Mouse (Mus musculus) small intestine, adult 2 months (tissue): Measurements from ENCODE around the gene Slc16a4. TPM values are rescaled to one million over a fixed set of nuclear protein-coding genes. Genes with fewer than 3 reads are reported as not detected.

ENCODE experiments used
- H3K27ac ChIP-seq: fragments of 200-500 bp; 2 replicates; pipeline ENCODE4 v1.5.1; 2012; ENCODE audit warnings: low read depth, low read length, control low read depth, inconsistent platforms; ENCODE audit not compliant: insufficient read depth
- H3K27me3 ChIP-seq: fragments of 200-500 bp; 2 replicates; pipeline ENCODE4 v1.6.1; 2012; ENCODE audit warnings: mild to moderate bottlenecking, moderate library complexity, low read length, inconsistent platforms; ENCODE audit not compliant: control insufficient read depth, insufficient read depth
- H3K36me3 ChIP-seq: fragments of 200-500 bp; 2 replicates; pipeline ENCODE4 v1.6.1; 2012; ENCODE audit warnings: mild to moderate bottlenecking, low read length, control low read depth, inconsistent platforms; ENCODE audit not compliant: control insufficient read depth, insufficient read depth
- H3K4me1 ChIP-seq: fragments of 200-500 bp; 2 replicates; pipeline ENCODE4 v1.6.1; 2012; ENCODE audit warnings: low read length, inconsistent platforms, mixed read lengths; ENCODE audit not compliant: control insufficient read depth, insufficient read depth, insufficient read length
- H3K4me3 ChIP-seq: fragments of 200-500 bp; 2 replicates; pipeline ENCODE4 v1.5.1; 2012; ENCODE audit warnings: low read depth, mild to moderate bottlenecking, control low read depth, inconsistent platforms, low read length, moderate library complexity
- CTCF ChIP-seq: fragments of 200-500 bp; IDR thresholded peaks from 2 replicates; pipeline ENCODE4 v1.5.1; 2012; ENCODE audit warnings: low read depth, mild to moderate bottlenecking, control low read depth, inconsistent platforms, low read length, moderate library complexity, mixed read lengths; ENCODE audit not compliant: insufficient replicate concordance, insufficient read length; ENCODE audit errors: extremely low read depth
- POLR2A ChIP-seq: fragments of 200-500 bp; IDR thresholded peaks from 2 replicates; pipeline ENCODE4 v1.6.1; 2012; ENCODE audit warnings: low read depth, mild to moderate bottlenecking, control low read depth, inconsistent platforms, low read length, moderate library complexity
- WGBS: fragments of 180-500 bp; shearing (Covaris S2); methylation state at CpG from one replicate; pipeline ENCODE4 v1.1.7; 2018; 5-methylcytosine and 5-hydroxymethylcytosine counted together
- polyA plus RNA-seq: library from polyadenylated mRNA; depleted of rRNA; stranded (reverse); fragments of >200 nt; gene quantifications from 2 replicates; pipeline ENCODE4 v1.2.3, GENCODE M21; 2012

Gene Slc16a4
- polyA plus RNA-seq, 1 experiment = not detected

DNA sequence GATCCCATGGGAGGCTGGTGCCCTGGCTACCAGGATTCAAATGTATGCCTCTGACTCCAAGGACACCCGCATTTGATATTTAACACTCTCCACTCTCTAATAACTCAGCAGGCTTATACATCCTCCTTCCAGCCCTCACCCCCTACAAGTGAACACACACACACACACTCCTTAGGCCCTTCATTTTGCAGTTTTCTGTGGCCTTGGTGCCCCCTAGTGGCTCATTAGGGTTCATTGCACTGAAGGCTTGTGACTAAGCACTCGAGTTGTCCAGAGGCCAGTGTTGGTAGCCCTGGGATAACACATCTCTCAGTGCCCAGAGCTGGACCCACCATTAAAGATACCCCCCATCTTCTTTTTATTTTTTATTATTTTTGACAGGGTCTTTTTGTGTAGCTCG is 17.2 kb upstream of the Slc16a4 start:
- TF ChIP-seq POLR2A = no peak
- peak; percentile 89; the same call in 1 of the 2 replicates for TF ChIP-seq CTCF
- Histone ChIP-seq H3K4me3 (no peak overlapping the region), H3K4me1 (no peaks in the 10 kb centered on the region; the same call in 1 of the 2 replicates), H3K27ac (no peak overlapping the region), H3K27me3 (no peaks in the 10 kb centered on the region), H3K36me3 (no peaks in the 10 kb centered on the region)
- WGBS = 9% methylated on average over 3 of the region's 3 CpGs

DNA sequence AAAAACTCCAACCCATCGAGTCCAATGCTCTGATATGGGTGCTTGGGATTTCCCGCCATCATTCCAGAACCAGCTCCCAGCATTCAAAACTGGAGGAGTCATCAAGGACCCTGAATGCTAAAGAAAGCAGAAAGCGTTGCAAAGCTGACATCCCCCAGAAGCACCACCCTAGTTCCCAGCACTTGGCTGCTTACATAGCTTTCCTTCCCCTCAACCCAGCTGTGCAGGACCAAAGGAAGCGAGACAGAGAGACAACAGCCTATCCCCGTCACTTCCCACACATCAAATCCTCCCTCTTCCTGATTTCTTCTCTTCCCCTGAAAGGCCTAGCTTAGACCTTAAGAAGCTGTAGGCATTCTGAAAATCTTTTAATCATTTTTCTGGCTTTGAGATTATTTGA is 15.7 kb upstream of the Slc16a4 start:
- WGBS = 67% methylated on average over 5 of the region's 5 CpGs

GRCm38 (mm10) chr3:107275996-107276395 is 15.0 kb upstream of the Slc16a4 start:
- TF ChIP-seq CTCF (no peak), POLR2A (no peak)
- Histone ChIP-seq H3K36me3 (no peaks in the 10 kb centered on the region), H3K4me3 (no peak overlapping the region), H3K27ac (no peak overlapping the region), H3K4me1 (peaks cover 3% of the 10 kb centered on the region; the same call in 1 of the 2 replicates), H3K27me3 (no peaks in the 10 kb centered on the region)
- WGBS = 65% methylated on average over 4 of the region's 4 CpGs

More for the DNA sequence above, 15.7 kb upstream of the Slc16a4 start:
- TF ChIP-seq CTCF (no peak), POLR2A (no peak)
- Histone ChIP-seq H3K4me1 (peaks cover 3% of the 10 kb centered on the region; the same call in 1 of the 2 replicates), H3K36me3 (no peaks in the 10 kb centered on the region), H3K27ac (no peak overlapping the region), H3K27me3 (no peaks in the 10 kb centered on the region), H3K4me3 (no peak overlapping the region)

DNA sequence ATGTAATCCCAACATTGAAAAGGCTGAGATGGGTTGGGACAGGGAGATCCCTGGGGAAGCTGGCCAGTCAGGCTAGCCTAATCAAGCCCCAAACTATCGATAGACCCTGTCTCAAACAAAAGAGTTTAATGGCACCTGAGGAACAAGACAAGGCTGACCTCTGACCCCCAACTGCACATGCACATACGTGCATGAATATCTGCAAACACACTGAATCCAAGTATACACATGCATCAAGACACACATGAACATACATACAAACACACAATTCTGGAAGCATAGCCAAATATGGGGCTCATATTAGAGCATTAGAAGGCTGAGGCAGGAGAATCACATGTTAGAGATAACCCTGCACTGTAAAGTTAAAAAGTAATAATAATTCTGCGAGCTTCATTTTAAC is 14.4 kb upstream of the Slc16a4 start:
- Histone ChIP-seq H3K4me1 (peaks cover 3% of the 10 kb centered on the region; the same call in 1 of the 2 replicates), H3K27me3 (no peaks in the 10 kb centered on the region), H3K27ac (no peak overlapping the region), H3K36me3 (no peaks in the 10 kb centered on the region; the same call in 1 of the 2 replicates), H3K4me3 (no peak overlapping the region)
- WGBS = 79% methylated on average over 3 of the region's 3 CpGs
- TF ChIP-seq CTCF (no peak), POLR2A (no peak)

- peak within 1 kb of the TSS; percentile 87 for H3K4me3 ChIP-seq
- no peak within 1 kb of the TSS for H3K27ac ChIP-seq
- 2% methylated on average over 43 of the region's 43 CpGs for WGBS
- H3K36me3 ChIP-seq = peaks cover 12% of the 10 kb centered on the region
- no peaks in the 10 kb centered on the region for H3K27me3 ChIP-seq
- TF ChIP-seq POLR2A (peak; percentile 63; the same call in 1 of the 2 replicates), CTCF (no peak)
- H3K4me1 ChIP-seq = peaks cover 3% of the 10 kb centered on the region; the same call in 1 of the 2 replicates
These were observed 12.4 kb upstream of the Slc16a4 start, which contains the start of gene Lamtor5 for GRCm38 (mm10) chr3:107278479-107279269. Lamtor5 (plus strand) TSS chr3:107278858.

GRCm38 (mm10) chr3:107286123-107286522 is 4.9 kb upstream of the Slc16a4 start:
- no peaks in the 10 kb centered on the region; the same call in 1 of the 2 replicates for H3K4me1 ChIP-seq
- H3K27me3 ChIP-seq = no peaks in the 10 kb centered on the region
- peaks cover 19% of the 10 kb centered on the region for H3K36me3 ChIP-seq
- no peak for TF ChIP-seq CTCF
- no peak overlapping the region for H3K27ac ChIP-seq
- no peak overlapping the region for H3K4me3 ChIP-seq
- WGBS = 79% methylated on average over 2 of the region's 2 CpGs

GRCm38 (mm10) chr3:107287346-107287745 is 3.7 kb upstream of the Slc16a4 start:
- no peak overlapping the region for H3K4me3 ChIP-seq
- H3K27me3 ChIP-seq = no peaks in the 10 kb centered on the region
- peaks cover 14% of the 10 kb centered on the region for H3K36me3 ChIP-seq
- TF ChIP-seq CTCF (no peak), POLR2A (no peak)
- H3K27ac ChIP-seq = no peak overlapping the region
- H3K4me1 ChIP-seq = no peaks in the 10 kb centered on the region; the same call in 1 of the 2 replicates
